Mouse (Mus musculus) cerebral cortex, adult 2 months (tissue): ENCODE measurements around the gene Car11.

Experiments used
- WGBS: fragments of 180-500 bp; shearing (Covaris S2); methylation state at CpG from one replicate; pipeline ENCODE4 v1.1.7; 2018; 5-methylcytosine and 5-hydroxymethylcytosine counted together

Gene Car11

DNA sequence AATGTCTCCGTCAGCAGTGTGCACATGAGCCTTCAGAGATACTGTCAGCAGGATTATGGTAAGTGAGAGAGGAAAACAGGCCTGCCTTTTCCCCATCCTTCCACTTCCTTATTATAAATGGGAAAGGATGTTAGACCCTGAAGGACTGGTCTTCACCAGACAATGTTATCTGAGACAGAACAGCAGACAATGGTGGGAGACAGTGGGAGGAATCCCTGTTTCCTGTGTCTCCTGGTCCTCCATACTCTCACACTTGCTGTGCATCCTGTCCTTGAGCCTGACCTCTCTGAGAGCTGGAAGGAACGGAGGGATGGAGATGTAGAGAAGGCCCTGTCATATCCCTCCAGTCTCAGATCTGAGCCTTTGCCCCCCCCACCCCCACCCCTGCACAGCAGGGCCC is 7.3 kb upstream of the Car11 start:
- 95% methylated on average over 2 of the region's 2 CpGs for WGBS

DNA sequence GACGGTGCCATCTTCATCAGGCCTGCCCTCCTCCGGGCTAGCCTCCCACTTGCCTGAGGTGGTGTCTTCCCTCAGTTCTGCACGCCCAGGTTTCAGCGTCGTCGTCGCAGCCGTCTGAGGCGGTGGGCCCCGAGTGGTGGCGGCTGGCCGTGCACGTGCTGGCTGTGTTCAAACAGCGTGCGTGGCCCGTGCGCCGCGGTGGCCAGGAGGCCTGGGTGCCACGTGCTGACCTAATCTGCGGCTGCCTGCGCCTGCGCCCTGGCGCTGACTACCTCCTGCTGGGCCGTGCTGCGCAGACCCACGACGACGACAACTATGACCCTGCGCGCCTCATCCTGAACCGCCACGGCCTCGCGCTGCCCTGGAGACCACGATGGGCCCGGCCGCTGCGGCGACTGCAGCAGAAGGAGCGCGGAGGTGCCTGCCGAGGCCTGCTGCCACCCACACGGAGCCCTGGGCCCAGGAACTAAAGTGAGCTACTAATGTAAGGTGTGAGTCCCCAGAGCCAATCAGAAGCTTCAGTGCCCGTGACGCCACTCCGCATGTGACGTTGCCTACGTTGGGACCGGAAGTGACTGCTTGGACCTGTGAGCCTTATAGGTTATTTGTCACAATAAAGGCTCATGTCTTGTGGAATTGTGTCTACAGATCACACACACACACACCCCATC is 5.6 kb upstream of the Car11 start, which contains the start of gene Sec1:
Gene Sec1 (minus strand): TSS at position 482 of the 671 bp plus-strand sequence.
- WGBS = 93% methylated on average over 50 of the region's 50 CpGs

DNA sequence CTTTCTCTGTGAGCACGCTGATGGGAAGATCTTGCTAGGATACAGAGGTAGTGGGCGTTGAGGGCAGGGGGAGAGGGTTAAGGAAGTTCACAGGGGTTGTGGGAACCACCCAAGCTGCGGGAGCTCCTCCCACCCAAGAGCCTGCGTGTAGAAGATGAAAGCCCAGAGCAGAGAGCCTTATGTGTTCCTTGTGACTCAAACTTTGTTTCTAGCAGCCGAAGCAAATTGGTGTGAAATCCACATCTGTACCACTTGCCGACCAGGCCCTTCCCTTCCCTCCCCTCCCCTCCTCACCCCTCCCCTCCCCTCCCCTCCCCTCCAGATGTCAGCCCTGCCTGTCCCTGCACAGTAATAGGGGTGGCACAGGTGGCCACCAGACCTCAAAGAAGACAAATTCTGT is 4.5 kb upstream of the Car11 start:
- 49% methylated on average over 6 of the region's 6 CpGs for WGBS

DNA sequence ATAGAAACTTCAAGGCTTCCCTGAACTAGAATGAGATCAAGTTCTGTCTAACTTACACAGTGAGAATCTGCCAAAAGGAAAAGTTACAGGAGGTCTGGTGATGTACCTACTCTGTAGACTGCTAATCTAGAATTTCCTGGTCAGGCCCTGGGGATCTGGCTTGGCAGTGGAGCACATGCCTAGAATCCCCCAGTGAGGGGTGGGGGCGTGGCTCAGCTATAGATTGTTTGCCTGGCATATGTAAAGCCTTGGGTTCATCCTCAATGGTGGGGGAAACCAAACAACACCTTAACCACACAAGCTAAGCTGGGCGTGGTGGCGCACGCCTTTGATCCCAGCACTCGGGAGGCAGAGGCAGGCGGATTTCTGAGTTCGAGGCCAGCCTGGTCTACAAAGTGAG is 1.7 kb upstream of the Car11 start:
- 84% methylated on average over 7 of the region's 7 CpGs for WGBS

DNA sequence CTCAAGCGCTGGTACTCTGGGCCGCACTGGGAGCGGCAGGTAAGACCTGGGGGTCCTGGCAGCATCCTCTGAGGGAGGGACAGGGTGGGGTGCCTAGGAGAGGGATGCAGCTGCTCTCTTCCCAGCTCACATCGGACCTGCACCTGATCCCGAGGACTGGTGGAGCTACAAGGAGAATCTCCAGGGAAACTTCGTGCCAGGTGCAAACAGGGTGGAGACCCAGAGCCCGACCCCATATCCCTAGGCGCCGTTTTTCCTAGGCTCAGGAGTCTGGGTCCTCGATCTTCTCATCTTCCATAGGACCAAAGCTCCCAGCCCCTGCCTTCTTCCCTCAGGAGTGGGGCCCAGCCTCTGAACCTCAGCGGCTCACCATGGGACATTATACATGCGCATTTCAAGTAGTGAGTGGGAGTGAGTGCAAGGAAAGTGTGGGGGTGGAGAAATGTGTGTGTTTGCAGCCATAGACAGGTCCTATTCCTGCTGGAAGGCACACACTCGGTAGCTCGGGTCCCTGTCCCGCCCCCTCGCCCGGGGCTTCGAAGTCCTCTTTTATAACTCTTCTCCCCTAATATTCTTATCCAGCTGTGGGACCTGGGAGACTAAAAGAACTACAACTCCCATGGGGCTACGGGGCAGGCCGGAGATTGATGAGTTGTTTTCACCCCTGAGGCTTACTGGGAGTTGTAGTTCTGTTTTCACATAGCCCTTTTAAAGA is 815 bp downstream of the Car11 start:
- under 1% methylated on average over 20 of the region's 20 CpGs for WGBS

DNA sequence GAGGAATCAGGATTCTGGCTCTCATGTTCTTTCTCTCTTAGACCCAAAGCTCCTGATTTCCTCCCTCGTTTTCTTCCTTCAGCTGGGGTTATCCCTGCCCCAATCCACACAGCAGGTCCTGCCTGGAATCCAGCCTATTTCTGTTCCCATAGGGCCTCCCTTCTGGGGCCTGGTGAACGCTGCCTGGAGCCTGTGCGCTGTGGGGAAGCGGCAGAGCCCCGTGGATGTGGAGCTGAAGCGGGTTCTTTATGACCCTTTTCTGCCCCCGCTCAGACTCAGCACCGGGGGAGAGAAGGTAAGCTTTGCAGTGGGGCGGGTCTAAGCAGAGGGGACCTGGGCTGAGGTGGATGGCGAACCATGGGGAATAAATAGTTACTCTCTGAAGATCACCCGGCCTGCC is 1.4 kb downstream of the Car11 start:
- WGBS = 20% methylated on average over 11 of the region's 11 CpGs

DNA sequence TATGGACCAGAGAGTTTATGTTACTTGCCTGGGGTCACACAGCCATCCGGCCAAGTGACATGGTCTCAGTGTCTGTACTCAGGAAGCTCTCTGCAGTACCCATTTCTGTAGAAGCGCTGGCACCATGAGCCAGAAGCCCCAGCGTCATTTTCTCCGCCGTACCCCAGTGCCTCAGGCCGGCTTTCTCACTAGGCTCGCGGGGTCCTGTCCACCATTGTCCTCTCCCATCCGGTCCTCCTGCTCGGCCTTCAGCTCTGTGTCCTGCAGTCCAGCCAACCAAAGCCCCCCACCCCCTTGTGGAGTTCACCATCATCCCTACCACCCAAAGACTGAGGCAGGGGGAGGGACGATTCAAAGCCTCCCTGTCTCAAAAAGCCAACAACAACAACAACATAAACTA is 2.0 kb downstream of the Car11 start:
- 75% methylated on average over 11 of the region's 11 CpGs for whole genome bisulfite sequencing

DNA sequence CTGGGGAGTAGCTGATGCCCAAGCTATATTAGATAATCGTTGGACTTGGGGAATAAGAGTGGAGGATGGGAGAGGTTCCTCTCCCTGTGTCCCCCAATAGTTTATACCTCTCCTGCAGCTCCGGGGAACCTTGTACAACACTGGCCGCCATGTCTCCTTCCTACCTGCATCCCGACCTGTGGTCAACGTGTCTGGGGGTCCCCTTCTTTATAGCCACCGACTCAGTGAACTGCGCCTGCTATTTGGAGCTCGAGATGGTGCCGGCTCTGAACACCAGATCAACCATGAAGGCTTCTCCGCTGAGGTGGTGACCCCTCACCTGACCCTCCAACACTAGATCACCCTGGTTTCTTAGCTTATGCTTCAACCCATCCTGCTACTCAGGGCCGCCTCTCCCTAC is 2.7 kb downstream of the Car11 start:
- 92% methylated on average over 11 of the region's 11 CpGs for WGBS

DNA sequence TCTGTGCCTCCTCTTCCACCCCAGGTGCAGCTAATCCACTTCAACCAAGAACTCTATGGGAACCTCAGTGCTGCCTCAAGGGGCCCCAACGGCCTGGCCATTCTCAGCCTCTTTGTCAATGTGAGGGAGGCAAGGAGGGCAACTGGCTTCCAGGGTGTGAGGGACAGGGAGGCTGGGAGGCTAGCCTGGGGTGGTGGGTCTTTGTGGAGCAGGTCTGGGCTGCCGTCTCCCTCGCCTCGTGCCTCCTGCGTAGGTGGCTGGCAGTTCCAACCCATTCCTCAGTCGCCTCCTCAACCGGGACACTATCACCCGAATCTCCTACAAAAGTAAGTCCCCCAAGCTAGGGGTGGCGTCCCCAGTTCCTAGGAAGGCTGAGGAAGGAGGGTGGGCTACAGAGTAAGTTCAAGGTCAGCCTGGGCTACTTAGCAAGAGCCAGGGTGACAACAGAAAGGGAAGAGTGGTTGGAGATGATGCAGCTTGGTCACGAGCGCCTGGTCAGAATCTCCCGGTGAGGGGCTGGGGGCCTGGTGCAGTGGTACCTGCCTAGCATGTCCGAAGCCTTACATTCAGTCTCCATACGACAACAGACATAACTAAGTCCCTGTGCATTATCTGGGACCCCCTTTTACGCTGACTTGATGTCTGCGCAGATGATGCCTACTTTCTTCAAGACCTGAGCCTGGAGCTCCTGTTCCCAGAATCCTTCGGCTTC is 3.3 kb downstream of the Car11 start:
- 75% methylated on average over 17 of the region's 17 CpGs for WGBS

DNA sequence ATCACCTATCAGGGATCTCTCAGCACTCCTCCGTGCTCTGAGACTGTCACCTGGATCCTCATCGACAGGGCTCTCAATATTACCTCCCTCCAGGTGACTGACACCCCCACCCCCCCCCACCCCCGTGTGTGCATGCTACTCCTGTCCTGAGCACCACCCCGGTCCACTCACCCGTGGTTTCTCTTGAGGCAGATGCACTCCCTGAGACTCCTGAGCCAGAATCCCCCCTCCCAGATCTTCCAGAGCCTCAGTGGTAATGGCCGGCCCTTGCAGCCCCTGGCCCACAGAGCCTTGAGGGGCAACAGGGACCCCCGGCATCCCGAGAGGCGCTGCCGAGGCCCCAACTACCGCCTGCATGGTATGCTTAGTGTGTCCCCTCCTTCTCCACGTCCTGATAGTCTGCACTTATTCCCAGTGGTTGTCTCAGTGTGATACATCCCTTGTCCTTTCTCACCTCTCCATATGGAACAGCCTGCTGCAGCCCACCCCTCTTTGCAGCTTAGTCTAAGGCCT is 3.9 kb downstream of the Car11 start:
- WGBS = 24% methylated on average over 12 of the region's 12 CpGs

DNA sequence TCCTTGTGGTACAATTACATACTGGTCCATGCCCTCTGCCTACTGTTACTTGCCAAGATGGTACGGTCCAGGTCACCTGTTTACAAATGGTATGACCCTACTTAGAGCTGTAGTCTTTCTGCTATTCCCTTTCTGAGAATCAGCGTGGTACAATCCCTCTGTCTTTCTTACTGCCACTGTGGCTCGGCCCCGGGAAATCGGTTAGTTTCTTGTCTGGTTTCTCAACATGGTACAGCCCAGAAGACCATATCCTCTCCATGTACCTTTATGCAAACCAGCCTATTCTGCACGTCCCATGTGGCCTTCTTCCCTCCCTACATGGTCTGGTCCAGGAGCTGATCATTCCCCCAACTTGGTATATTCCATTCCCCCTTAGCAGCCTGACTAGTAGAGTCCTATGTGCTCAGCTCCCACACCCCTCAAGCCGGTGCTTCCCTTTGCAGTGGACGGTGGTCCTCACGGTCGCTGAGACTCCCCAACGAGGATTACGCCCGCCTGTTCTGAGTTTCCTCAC is 4.5 kb downstream of the Car11 start:
- WGBS = under 1% methylated on average over 13 of the region's 13 CpGs

DNA sequence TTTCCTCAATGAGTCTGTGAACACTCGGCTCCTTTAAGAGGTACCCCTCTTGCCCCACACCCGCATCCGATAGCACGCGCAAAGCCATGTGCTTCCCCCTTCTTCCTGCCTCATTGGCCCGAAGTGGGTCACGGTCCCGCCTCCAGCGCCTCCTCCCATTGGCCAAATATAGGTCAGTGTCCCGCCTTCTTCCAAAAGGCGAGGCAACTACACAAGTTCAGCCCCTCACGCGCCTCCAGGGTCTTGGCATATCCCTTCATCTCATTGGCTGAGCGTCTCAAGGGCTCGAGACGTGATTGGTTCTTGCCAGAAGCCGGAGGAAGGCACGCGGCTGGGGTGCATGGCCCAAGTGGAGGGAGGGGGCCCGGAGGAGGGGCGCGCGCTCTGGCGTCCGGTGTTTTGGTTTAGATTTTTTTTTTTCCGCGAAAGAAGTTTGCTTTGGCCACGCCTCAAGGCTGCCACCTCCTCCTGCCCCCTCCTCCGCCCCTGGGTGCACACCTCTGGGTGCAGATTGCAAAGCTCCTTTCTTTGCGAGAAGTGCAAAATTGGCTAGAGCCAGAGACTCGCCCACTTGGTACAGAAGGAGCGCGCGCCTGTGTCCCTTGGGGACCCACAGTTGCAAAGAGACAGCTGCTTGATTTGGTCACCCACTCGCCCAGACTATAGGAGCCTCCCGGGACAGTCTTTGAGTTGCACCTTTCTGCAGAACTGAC is 5.2 kb downstream of the Car11 start, which contains the start of gene Dbp:
Gene Dbp (plus strand): TSS at position 359 of the 713 bp plus-strand sequence.
- WGBS = 0% methylated on average over 36 of the region's 36 CpGs

DNA sequence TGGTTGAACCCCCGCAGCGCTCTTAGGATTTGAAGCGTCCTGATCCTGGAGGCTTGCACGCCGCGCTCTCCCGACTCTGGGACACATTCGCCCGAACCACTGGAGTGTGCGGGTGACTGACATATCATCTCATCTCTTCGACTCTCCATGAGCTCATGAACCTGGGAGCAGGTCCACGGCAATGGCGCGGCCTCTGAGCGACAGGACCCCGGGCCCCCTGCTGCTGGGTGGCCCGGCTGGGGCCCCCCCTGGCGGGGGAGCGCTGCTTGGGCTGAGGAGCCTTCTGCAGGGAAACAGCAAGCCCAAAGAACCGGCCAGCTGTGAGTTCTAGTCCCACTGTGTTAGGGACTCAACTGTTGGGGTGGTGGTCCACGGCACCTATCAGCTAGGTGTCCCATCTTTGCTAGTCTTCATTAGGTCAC is 5.8 kb downstream of the Car11 start:
- WGBS = under 1% methylated on average over 21 of the region's 21 CpGs

DNA sequence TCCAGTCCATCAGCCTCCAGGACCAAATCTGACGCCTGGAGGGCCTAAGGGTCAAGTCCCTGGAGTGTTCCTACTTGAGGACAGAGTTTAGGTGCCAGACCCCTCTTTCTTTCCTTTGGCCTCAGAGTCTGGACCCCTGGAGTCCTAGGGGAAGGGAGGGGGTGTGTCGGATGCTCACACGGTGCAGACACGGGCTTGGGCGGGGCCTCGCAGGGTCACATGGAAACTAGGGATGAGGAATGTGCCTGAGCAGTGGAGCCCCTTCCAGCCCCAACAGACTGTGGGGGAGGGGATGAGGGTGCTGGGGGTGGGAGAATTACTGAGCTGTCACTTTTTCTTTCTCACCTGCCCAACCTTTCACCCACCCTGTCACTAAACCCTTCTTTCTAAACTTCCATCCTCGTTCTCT is 6.2 kb downstream of the Car11 start:
- WGBS = 1% methylated on average over 7 of the region's 7 CpGs

DNA sequence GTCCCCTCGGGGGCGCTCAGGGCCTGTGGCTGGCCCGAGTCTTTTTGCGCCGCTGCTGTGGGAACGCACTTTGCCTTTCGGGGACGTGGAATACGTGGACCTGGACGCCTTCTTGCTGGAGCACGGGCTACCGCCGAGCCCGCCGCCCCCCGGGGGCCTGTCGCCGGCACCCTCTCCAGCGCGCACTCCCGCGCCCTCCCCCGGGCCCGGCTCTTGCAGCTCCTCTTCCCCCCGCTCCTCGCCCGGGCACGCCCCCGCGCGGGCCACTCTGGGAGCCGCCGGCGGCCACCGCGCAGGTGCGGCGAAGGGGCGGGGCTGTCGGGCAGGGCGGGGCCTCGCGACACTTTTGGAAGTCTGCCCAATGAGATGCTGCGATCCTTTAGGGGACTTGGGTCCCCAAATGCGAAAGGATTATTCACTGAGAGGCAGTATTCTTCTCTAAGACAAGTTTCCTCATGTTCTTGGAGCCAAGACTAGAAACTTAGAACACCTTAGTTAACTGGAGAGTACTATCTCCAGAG is 7.1 kb downstream of the Car11 start:
- WGBS = 1% methylated on average over 45 of the region's 45 CpGs

DNA sequence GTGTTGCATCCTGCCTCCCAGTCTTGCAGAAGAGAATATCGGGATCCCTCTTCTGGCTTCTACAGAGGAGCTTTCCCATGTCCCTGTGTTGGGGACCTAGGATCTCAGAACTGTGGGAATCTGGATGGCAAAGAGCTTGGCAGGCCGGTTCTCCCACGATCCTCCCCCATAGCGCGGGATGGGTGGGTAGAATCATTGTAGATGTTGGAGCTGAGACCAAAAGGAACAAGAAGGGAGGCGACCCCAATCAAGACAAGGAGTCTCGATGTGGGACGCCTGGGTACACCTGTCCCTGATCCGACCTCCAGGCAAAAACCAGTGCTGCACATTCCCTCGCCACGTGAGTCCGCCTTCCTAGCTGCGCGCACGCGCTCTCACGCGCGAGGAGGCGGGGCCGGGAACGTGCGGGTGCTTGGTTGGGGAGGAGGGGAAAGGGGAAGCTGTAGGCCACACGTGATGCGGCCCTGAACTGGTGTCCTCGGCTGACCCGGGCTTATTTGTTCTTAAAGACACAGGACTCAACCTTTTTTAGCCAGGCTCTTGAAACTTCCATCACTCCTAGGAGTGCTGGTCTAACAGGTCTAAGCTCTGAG is 7.8 kb downstream of the Car11 start:
- WGBS = 1% methylated on average over 27 of the region's 27 CpGs

DNA sequence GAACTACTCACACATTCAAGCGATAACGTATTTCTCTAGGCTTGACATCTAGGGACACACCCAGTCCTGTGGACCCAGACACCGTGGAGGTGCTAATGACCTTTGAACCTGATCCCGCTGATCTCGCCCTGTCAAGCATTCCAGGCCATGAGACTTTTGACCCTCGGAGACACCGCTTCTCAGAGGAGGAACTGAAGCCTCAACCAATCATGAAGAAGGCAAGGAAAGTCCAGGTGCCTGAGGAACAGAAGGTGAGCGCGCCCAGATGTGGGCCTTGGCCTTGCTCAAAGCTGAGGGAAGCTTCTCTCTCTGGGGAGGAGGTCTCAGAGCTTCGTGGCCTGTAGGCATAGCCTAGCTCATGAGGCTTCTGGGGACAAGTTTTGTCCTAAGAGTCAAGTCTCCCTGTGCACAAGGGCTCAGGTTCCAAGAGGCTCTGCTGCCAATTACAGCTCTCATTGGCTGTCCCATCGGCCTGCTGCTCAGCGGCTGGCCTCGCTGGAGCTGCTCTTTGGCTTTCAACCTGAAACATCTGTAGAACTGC is 8.6 kb downstream of the Car11 start:
- WGBS = 44% methylated on average over 13 of the region's 13 CpGs

DNA sequence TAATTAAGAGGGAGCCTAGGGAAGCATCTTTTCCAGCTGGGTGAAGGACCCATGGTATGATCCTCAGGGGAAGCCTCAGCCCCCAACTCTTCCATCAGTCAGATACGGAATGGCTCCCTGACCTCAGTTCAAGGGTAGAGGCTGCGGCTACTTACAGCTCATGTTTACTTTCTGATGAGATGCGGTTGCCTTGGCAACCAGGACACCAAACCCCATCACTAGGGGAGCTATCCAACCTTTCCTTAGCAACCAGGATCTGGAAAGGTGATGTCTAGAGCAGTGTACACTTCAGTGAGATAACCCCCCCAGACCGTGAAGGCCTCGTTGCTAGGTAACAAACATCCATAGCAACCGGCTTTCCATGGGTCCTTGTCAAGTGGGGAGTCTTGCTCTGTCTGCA is 9.4 kb downstream of the Car11 start:
- 35% methylated on average over 6 of the region's 6 CpGs for WGBS

DNA sequence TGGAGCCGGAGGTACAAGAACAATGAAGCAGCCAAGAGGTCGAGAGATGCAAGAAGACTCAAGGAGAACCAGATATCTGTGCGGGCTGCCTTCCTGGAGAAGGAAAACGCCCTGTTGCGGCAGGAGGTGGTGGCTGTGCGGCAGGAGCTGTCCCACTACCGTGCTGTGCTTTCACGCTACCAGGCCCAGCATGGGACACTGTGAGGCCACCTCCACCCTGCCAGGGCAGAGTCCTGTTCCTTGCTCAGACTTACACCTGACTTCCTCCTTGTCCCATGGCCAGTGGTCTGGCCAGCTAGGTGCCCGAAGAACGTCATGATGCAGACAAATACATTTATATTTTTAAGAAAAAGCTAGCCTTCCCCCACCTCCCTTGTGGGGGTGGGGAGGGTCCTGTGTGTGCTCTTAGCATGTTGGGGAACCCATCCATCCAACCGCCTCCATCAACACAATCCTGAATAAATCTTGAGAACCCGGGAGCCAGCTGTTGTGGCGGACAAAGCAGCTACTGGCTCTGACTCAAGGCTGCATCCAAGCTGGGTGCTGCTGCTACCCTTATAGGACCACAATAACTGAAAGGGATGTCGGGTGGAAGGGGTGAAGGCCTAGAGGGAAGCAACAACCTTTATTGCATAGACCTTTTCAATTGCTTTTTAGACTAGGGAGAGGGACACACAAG is 10.2 kb downstream of the Car11 start:
- 50% methylated on average over 14 of the region's 14 CpGs for WGBS
